Mouse (Mus musculus) regulatory T cell (primary cell): ENCODE results near the gene Hhatl.

Experiments
- in situ Hi-C: fragments of 300-600 bp; cut with MboI, MseI; formaldehyde crosslinking; loops from one replicate; pipeline ENCODE4 v1.15.1; 2025; ENCODE audit warnings: high pct_unique_total_duplicates

Hhatl gene

DNA sequence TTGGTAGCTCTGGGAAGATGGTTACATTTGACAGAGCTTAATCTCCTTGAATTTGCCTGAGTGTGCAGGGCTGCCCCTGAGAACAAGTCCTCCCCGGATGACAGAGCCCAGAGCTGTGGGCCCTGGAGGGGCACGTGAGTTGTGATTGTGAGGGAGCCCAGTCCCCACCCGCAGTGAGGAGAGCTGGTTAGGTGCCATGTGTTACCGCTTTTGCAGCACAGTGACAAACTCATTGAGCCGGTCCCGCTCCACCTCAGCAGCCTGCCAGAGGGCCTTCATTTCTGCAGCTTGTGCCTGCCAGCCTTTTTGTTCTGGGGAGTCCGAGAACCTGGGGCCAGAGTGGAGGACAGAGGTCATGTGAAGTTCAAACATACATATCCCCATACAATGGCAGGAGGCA lies 15.6 kb upstream of the Hhatl start:
- in situ Hi-C loops, result no loop called here

DNA sequence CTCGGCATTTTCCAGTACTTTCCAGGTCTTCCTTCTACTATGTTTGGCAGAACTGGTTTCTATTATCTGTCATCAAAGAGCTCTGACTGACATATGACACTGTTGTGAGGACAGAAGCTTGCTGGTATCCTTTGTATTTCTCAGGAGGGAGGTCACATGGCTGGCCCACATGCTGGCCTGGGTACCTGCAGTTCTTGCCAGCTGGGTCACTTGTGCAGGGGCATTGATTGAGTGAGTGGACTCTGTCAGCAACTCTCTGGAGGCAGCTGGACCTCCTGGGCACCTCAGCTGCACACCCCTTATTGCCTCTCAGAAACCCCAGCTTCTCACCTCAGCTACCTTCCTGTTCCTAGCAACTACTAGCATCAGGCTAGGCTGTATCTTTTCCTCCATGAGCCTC lies 15.2 kb upstream of the Hhatl start:
- in situ Hi-C loops, result no loop called here

DNA sequence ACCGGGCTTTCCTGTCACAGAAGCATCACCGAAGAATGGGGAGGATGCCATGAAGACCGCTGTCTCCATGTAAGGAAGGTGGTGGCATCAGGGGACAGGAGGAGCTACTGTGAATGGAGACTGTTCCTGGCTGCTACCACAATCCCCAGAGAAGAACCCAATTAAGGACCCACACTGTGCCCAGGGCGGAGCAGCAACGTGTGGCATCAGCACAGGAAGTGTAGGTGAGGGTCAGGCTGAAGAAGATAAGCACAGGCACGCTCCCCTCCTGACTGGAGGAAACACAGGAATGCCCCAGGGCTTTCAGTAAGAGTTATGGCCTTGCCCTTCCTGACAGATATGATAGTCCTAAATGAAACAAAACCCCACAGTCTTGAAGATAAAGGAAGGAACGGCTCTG lies 10.4 kb upstream of the Hhatl start:
- in situ Hi-C loops, result no loop called here

DNA sequence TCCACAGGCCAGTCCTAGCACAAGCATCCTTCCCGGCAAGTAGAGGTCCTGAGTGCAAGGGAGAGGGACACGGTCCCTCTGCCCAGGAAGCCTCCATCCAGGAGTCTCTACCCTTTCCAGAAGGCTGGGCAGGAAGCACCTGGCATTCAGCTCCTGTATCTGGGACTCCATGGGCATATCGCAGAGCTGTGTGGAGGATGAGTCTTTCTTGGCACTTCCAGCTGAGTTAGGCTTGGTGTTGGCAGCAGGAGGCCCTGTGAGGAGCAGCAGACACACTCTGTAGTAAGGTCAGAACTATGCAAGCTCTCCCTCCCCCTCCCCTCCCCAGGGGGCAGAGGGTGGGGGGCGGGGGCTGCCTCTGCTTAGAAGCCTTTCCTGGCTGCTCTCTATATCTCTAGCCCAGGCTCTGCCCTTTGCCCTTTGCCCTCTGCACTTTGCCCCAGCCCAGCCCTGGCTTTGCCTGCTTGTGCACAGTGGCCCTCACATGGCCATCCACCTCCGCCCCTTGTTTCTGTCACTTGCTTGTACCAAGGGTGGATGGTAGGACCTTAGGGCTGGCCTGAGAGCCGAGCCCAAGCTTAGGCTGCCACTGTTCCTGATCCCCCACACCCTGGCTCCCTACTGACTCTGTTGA lies 6.7 kb upstream of the Hhatl start:
- in situ Hi-C loops, result loop anchor here (25.0 kb wide), 1 partner anchor 312 kb away; the partner anchor contains the start of gene Cck

DNA sequence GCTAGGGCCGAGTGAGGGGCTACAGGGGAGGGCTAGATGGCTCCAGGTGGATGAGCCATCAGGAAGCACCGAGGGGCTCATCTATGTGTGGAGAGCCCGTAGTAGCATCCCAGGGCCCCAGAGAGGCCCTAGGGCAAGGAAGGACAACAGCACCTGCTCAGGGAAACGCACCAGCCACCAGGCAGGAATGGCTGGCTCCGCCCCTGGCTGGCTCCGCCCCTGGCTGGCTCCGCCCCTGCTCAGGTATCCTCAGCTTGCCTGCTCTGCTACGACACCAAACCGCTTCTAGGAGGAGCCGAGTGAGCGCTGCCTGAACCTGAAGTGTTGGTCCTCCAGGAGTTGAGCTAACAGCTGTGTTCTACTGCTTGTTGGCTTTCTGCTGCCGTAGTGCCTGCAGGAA lies 5.4 kb upstream of the Hhatl start:
- in situ Hi-C loops, result loop anchor here (25.0 kb wide), 1 partner anchor 310 kb away; the partner anchor contains the start of gene Cck

DNA sequence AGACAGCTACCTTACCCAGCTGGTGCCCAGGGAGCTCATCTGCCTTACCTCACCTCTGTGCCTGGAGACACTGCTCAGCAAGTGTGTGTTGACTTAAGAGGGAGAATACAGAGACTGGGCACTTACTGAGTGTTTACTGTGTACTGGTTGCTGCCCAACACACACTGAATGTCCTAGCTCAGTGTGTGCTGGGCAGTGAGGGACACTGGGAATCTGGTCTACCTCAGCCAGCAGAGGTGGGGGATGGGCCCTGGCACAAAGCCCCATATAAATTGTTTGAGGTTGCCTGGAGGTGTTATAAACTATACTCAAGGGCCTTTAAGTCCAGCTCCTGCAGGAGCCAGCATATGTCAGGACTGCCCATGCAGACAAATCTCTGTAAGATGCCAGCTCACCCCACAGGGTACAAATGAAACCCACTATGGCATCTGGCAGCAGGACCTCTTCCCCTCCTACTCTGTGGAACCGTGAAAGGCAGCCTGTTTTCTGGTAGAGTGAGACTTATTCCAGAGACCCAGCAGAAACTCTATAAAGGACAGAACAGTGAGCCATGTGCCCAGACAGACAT lies 2.7 kb upstream of the Hhatl start:
- in situ Hi-C loops, result loop anchor here (25.0 kb wide), 1 partner anchor 308 kb away; the partner anchor contains the start of gene Cck

DNA sequence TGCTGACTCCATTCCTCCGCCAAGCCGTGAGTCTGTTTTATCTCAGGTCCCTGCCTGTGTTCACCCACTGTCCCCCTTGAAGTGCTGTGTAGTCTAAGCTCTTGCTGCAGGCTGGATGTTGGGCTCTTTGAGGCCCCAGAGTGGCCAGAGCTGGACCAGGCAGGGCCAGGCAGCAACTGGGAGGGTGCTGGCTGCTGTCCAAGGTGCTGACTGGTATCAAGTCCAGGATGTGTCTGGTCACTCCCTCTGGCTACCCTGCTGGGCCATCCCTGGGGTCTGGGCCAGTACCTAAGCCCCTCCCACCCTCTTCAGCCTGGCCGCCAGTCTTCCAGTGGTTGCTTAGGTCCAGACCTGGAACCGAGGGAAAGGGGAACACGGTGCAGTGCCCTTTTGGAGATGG lies 1.1 kb downstream of the Hhatl start:
- in situ Hi-C loops, result loop anchor here (25.0 kb wide), 1 partner anchor 304 kb away; the partner anchor contains the start of gene Cck

DNA sequence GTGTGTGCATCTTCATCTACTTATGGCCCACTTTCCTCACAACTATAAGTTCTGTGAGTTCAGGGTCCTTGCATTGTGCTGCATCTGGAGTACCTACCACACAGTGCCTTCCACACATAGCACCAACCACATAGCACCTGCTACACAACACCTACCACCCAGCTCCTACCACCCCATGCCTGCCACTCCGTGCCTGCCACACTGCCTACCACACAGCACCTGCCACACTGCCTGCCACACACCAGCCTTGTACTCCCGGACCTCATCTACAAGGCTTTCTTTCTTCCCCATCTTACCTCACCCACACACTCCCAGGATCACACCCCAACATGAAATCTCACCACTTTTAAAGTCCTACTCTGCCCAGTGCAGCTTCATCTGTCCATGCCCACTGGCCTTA lies 5.9 kb downstream of the Hhatl start:
- in situ Hi-C loops, result loop anchor here (10.0 to 25.0 kb wide), 2 partner anchors 299 to 622 kb away; partner anchors contain the start of gene Cck

DNA sequence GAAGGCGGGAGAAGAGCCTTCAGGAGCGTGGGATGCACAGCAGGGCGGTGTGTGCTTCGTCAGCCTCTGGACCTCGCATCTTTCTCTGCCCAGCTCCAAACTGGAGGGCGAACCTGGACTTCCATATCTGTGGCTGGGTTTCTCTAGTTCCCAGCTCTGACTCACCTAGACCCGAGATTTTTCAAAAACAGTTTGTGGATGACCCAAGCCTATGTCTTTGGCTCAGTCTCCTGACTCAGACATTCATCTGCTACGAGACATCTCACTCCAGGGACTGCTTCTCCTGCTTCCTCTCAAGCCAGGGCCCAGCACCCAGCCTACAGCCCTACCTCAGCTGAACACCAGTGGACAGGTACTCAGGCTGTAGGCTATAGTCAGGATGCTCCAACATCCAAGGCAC lies 7.0 kb downstream of the Hhatl start:
- in situ Hi-C loops, result loop anchor here (10.0 to 25.0 kb wide), 2 partner anchors 298 to 620 kb away; partner anchors contain the start of gene Cck

DNA sequence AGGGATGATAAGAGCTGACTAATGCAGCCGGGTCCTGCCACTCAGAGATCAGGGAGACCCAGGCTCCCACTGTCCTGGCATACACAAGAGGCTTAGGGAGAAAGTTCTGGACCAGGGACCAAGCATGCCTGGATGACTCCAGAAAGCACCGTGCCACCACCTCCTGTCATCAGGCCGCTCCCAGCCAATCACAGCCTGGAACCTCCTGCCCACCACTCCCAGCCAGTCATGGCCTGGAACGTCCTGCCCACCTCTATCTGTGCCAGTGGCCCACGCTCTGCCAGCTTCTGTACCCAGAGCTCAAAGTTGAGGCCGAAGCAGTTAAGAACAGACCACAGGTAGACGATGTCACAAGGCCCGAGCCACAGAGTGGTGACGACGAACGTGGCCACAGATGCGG lies 7.5 kb downstream of the Hhatl start:
- in situ Hi-C loops, result loop anchor here (10.0 to 25.0 kb wide), 2 partner anchors 298 to 620 kb away; partner anchors contain the start of gene Cck

DNA sequence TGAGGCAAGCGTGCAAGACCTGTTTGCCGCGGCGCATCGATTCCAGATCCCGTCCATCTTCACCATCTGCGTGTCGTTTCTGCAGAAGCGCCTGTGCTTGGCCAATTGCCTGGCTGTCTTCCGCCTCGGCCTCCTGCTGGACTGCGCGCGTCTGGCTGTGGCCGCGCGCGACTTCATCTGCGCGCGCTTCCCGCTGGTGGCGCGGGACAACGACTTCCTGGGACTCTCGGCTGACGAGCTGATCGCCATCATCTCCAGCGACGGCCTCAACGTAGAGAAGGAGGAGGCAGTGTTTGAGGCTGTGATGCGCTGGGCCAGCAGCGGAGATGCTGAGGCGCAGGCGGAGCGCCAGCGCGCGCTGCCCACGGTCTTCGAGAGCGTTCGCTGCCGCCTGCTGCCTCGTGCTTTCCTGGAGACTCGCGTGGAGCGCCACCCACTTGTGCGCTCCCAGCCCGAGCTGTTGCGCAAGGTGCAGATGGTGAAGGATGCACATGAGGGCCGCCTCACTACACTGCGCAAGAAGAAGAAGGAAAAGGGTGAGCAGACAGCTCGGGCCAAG lies 14.2 kb downstream of the Hhatl start:
- in situ Hi-C loops, result loop anchor here (25.0 kb wide), 1 partner anchor 291 kb away; the partner anchor contains the start of gene Cck

DNA sequence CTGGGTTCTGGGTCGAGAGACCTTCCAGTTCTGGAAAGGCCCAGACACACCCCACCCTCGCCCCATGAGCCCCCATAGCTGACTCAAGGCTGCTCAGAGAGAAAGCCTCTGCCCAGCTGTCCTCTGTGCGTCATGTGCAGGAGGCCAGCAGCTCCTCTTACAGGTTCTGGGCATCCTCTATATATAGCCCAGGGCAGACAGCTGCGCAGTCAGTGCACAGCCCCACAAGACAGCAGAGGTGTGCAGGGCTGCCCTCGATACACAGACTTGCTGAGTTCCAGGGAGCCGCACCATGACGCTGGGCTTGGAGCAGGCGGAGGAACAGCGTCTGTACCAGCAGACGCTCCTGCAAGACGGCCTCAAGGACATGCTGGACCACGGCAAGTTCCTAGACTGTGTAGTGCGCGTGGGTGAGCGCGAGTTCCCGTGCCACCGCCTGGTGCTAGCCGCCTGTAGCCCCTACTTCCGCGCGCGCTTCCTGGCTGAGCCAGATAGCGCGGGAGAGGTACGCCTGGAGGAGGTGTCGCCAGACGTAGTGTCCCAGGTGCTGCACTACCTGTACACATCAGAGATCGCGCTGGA lies 14.7 kb downstream of the Hhatl start, which contains the start of gene Klhl40:
Gene Klhl40, plus strand, starts transcription at position 124 of the 582 bp plus-strand sequence.
- in situ Hi-C loops, result loop anchor here (25.0 kb wide), 1 partner anchor 290 kb away; the partner anchor contains the start of gene Cck

DNA sequence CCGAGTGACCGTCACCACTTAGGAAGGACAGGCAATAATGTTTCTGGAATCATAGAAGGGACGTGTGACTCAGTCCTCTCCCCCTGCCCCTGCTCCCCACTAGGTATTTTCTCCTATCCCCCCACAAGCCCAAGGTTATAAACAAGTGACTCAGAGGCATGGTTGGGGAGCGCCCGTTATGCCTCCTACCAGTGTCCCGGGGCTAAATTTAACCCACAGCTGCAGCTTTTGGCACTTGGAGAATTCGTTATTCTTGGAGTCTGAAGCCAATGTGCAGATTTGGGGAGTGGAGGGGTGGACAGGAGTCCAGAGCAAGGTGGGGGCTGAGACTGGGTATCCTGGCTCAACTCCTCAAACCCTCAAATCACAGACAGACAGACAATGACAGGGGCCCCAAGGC lies 15.8 kb downstream of the Hhatl start:
- in situ Hi-C loops, result loop anchor here (25.0 kb wide), 1 partner anchor 289 kb away; the partner anchor contains the start of gene Cck

DNA sequence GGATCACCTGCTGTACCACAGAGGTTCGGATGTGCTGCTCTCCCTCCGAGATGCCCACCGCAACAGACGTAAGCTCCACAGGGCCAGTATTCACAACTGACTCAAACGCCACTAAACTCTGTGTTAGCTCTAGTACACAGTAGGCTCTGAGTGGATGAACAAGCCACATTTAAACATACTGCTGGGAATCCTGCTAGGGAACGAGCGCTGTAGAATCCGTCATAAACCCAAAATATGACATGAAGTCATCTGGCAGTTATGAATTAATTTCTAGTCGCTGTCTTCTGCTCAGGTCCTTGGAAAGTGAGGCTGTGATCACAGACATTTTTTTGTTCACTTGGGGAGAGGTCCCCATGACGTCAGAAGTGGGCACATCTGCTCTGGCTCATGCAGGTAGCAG lies 16.4 kb downstream of the Hhatl start:
- in situ Hi-C loops, result loop anchor here (25.0 kb wide), 1 partner anchor 289 kb away; the partner anchor contains the start of gene Cck

DNA sequence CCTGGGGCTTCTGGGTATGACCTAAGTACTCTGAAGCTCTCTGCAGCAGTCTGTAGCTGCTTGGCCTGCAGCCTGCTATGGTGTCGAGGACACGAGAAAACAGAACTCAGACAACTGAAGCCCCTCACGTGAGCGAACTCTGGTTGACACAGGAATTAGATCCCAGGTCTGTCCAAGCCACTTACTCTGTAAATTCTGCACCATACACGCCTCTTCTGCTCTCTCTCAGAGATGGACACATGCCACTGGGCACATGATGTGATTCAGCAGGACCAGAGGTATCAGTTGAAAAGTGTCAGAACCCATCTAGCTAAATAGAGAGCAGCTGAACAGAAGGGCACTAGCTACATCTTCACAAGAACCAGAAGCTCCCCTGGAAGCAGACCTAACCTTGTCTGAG lies 19.9 kb downstream of the Hhatl start:
- in situ Hi-C loops, result loop anchor here (25.0 kb wide), 1 partner anchor 1215 kb away; no protein-coding TSS in a partner anchor

DNA sequence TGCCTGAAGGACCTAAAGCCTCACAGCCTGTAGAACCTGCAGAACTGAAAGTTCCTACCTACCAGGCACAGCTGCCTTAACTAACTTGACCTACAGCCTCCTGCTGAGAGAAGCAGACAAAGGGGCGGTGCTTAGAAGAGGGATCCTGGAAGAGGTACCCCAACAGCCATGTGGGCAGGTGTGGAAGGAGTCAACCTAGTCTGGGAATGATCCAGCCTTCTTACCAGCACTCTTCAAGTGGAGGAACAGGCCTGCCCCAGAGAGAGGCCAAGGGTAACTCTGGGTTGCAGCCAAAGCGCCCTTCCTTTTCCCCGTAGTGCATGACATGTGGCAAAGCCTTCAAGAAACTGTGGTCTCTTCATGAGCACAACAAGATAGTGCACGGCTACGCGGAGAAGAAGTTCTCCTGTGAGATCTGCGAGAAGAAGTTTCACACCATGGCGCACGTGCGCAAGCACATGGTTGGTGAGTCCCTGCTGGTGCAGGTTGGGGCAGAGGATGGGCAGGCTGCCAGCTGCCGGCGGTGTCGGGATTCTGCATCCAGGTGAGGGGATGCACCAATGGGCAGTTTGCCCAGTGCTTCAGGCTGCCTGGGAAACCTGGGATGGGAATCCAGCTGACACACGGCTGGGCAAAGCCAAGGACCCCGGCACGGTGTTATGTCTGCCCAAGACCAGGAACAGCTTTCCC lies 27.0 kb downstream of the Hhatl start:
- in situ Hi-C loops, result loop anchor here (25.0 kb wide), 1 partner anchor 1222 kb away; no protein-coding TSS in a partner anchor

DNA sequence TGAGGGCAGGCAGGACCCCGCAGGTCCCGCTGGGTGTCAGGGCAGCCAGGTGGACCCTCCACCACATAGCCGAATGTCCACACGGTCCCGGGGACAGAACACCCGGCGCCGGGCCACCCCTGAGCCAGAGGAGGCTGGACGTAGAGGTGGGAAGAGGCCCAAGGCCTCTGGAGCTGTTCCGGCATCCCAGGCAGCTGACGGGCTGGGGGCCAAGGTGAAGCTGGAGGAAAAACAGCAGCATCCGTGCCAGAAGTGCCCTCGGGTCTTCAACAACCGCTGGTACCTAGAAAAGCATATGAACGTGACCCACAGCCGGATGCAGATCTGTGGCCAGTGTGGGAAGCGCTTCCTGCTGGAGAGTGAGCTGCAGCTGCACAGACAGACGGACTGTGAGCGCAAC lies 28.6 kb downstream of the Hhatl start:
- in situ Hi-C loops, result loop anchor here (25.0 kb wide), 1 partner anchor 1224 kb away; no protein-coding TSS in a partner anchor

DNA sequence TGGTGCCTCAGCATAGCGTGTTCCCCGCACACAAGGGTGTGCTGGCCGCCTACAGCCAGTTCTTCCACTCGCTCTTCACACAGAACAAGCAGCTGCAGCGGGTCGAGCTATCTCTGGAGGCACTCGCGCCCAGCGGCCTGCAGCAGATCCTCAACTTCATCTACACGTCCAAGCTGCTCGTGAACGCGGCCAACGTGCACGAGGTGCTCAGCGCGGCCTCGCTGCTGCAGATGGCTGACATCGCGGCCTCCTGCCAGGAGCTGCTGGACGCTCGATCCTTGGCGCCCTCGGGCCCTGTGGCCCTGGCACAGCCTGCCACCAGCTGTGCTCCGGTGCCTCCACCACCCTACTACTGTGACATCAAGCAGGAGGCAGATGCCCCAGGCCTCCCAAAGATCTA lies 29.5 kb downstream of the Hhatl start:
- in situ Hi-C loops, result loop anchor here (25.0 kb wide), 1 partner anchor 1225 kb away; no protein-coding TSS in a partner anchor

DNA sequence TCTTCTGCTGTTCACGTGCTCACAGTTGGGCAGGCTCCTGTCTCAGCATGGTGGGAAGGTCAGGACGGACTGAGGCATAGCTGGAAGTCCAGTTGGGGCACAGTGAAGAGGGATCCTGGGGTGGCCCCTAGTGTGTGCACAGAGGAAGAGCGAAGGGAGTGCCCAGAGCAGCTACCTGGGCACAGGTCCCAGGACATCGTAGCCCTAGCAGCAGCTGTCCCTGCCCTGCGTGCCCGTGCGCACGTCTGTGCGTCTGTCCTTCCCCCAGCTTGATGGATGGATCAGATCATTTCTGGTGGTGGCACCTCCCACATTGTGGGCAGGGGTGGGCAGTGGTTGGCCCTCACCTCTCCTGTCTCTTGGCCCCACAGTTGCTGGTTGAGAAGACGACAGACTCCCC lies 30.1 kb downstream of the Hhatl start:
- in situ Hi-C loops, result loop anchor here (25.0 kb wide), 1 partner anchor 1225 kb away; no protein-coding TSS in a partner anchor

DNA sequence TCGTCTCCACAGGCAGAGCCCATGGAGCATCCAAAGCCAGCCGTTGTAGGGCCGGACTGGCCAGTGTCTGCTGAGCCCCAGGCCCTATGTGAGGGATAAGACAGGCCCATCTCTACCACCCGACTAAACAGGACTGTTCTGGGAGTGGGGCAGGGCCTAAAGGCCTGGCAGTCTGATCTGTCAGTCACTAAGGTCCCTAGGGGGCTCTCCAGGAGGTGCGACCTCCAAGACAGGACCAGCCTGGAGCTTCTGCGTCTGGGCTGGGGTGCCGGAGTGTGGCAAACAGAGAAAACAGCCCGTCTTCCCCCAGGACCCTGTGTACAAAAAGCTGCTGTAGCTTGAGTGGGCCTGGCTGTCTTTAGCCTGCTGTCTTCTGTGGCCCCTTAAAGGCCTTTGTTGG lies 30.5 kb downstream of the Hhatl start:
- in situ Hi-C loops, result loop anchor here (25.0 kb wide), 1 partner anchor 1226 kb away; no protein-coding TSS in a partner anchor

DNA sequence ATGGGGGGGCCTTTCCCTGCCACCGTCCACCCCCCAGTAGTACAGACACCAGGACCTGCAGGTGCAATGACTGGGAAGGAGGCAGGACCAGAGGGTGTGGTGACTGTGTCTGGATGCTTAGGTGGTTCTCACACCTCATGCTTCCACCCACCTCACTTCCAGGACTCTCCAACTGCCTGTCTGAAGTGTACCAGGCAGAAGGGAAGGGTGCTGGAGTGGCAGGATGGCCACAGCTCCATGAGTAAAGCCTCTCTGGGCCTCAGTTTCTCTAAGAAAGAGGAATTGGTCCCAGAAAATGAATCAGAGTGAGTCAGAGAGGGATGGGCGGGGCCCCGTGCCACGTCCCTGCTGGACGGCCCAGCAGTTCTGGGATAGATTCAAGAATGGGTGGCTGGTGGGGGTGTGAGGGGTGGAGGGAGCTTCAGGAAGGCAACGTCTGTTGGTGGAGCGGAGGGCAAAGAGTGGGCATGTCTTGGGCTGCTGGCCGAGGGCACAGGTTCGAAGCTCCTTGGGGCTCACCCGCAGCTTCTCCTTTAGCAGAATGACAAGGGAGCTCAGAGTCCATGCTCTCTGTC lies 31.1 kb downstream of the Hhatl start:
- in situ Hi-C loops, result loop anchor here (25.0 kb wide), 1 partner anchor 1226 kb away; no protein-coding TSS in a partner anchor
